Mouse (Mus musculus) lung, adult 2 months (tissue): ENCODE data around the gene Tacc3. TPM values are rescaled to one million over a fixed set of nuclear protein-coding genes. Genes with fewer than 3 reads are reported as not detected.

Experiments
- DNase-seq: peaks from one replicate; pipeline ENCODE4 v3.0.0; 2022
- H3K4me1 ChIP-seq: fragments of 200-500 bp; 2 replicates; pipeline ENCODE4 v1.6.1; 2011; ENCODE audit warnings: low read length; ENCODE audit not compliant: control insufficient read depth, insufficient read depth
- H3K4me3 ChIP-seq: fragments of 200-500 bp; replicated peaks from 2 replicates; pipeline ENCODE3; 2011; ENCODE audit warnings: low read depth, mild to moderate bottlenecking, control low read depth, low read length; ENCODE audit errors: extremely low read depth
- CTCF ChIP-seq: fragments of 200-500 bp; IDR thresholded peaks from 2 replicates; pipeline ENCODE4 v1.5.1; 2011; ENCODE audit warnings: mild to moderate bottlenecking, low read length, control low read depth; ENCODE audit not compliant: insufficient read depth
- POLR2A ChIP-seq: fragments of 200-500 bp; IDR thresholded peaks from 2 replicates; pipeline ENCODE4 v1.6.1; 2011; ENCODE audit warnings: low read depth, mild to moderate bottlenecking, control low read depth, low read length, borderline replicate concordance; ENCODE audit errors: extremely low read depth
- WGBS: fragments of 180-500 bp; shearing (Covaris S2); methylation state at CpG from one replicate; pipeline ENCODE4 v1.1.7; 2018; 5-methylcytosine and 5-hydroxymethylcytosine counted together
- polyA plus RNA-seq: library from polyadenylated mRNA; depleted of rRNA; stranded (reverse); fragments of >200 nt; gene quantifications from 2 replicates; pipeline ENCODE4 v1.2.3, GENCODE M21; 2012; rRNA removed

Gene Tacc3
- 3.1 and 5.3 TPM in 2 replicates for polyA plus RNA-seq

DNA sequence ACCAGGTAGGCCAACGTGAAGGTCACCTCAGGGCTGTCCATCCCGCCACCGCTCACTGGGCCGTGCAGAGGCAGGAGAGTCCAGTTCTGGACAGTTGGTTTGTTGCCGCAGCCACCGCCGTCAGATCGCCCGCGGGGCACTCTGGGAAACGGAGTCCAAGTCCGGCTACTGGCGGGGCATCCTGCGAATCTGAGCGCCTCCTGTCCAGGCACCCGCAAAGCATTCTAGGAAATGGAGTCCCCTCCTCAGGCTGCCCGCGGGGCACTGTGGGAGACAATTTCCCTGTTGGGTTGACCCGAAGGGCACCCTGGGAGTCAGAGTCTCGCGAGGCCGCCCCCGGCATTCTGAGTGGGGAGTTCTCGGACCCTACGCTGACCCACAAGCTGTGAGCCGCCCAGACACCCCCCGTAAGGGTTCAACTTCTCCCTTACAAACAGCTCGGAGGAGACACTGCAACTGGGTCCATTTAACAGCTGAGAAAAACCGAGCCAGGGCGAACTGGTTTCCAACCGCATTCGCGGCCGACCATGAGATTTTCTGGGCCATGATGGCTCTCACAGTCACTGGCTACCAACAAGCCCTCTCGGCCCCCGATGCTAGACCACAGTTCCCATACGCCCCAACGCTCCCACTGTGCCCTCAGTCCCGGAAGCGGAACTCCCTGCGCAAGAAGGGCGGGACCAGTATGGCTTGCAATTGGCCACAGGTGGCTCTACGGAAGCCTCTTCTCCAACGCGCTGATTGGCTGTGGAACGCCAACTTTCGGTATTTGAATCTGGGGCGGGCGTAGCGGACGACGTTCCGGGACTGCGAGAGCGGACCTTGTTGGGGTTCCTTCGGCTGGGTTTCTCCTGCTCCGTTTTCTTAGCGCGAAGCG lies at the start of gene Tacc3, which contains the start of gene Tmem129:
Tacc3 (plus strand) TSS at position 342 of the 877 bp plus-strand sequence.
Tmem129 (minus strand) TSS at position 630 of the 877 bp plus-strand sequence.
- Histone ChIP-seq H3K4me3 (peak within 1 kb of the TSS; percentile 96), H3K4me1 (peaks cover 9% of the 10 kb centered on the region; the same call in 1 of the 2 replicates)
- peak; percentile 97 for DNase-seq
- TF ChIP-seq POLR2A (peak; percentile 89), CTCF (no peak)
- under 1% methylated on average over 60 of the region's 60 CpGs for WGBS

DNA sequence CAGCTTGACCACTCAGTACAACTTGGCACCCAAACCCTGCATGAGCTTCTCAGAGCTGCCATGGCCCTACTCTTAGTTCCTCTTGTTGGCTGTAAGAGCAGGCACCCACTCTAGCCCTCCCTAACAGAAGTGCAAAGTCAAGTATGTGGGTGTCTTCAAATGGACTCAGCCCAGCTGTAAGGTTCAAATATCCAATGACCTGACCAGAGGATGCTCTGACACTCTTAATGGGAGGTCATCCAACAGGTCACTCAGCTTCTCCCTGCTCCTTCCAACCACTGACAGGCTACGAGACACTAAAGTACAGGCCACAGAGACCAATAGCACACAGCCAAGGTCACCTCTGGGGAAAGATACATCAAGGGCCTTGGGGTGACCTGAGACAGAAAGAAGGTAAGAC lies 48.7 kb upstream of the Tacc3 start:
- Histone ChIP-seq H3K4me1 (no peaks in the 10 kb centered on the region), H3K4me3 (no peak overlapping the region)
- no peak for DNase-seq
- TF ChIP-seq CTCF (no peak), POLR2A (no peak)
- WGBS = 86% methylated on average over 1 of the region's 1 CpGs

DNA sequence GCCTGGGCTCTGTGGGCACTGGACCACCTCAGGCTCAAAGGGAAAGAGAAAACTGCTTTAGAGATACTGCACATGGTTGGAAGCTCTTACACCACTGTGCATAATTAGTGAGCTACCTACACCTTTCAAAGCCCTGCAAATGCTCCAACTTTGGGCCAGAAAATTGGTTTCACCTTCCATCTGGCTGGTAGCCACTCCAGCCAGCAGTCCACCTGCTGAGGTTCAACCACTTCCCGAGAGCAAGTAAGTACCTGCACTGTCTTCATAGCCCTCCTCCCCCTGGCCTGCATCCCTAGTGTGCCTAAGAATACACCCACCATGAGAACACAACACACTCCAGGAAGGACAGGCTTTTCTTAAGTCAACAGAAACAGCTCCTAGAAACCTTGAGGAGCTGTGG lies 46.1 kb upstream of the Tacc3 start:
- Histone ChIP-seq H3K4me3 (no peak overlapping the region), H3K4me1 (no peaks in the 10 kb centered on the region)
- 89% methylated on average over 1 of the region's 1 CpGs for WGBS
- DNase-seq = no peak
- TF ChIP-seq POLR2A (no peak), CTCF (no peak)

DNA sequence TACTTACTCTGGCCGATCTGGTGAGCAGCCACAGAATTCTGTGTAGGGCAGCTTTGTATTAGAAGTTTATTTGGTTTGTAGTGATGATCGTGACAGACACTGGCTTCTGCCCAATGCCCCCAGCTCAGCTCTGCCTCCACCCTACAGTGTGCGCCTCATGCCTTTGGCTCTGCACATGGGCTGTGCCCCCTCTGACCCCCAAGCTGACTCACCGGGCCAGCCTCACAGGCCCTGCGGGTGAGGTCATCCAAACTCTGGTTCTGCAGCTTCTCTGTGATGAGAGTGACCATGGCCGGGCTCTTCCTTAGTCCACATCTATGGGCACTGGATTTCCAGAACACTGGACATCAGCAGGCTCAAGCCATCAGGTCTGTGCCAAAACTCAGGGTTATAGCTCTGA lies 43.5 kb upstream of the Tacc3 start:
- no peak for DNase-seq
- 70% methylated on average over 6 of the region's 6 CpGs for WGBS
- TF ChIP-seq CTCF = no peak
- Histone ChIP-seq H3K4me1 (no peaks in the 10 kb centered on the region), H3K4me3 (no peak overlapping the region)

DNA sequence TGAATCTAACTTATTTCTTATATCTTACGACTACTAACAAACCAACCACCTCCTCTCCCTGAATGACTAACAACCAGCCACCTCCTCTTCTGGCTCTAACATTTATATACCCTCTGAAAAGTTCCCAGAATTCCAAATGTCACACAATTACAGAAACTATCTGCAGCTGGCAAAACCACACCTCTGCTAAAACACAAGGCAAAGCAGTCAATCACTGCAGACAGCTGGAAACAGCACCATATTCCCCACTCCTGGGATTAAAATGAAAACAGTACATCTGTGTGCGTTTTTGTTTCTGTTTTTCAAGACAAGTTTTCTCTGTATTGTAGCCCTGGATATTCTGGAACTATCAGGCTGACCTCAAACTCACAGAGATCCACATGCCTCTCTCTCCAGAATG lies 35.3 kb upstream of the Tacc3 start:
- no peak for DNase-seq
- H3K4me3 ChIP-seq = no peak overlapping the region
- no peak for TF ChIP-seq CTCF
- no peak for TF ChIP-seq POLR2A

DNA sequence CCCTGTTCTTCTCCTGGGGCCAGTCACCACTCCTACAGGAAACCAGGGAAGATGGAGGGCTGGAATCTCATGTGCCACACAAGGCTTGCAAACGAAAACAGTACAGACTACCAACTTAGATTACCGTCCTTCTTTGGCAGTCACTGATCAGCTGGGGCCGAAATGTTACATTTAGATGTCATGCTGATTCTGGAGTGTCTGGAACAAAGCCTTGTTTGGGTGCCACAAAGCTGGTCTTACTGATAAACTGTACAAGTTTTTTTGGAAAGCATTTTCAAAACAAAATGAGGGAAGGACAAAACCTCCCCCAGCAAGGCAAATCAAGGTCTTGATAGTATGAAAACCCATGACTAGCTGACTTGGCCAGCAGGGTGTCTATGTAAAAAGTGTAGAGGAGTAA lies 34.2 kb upstream of the Tacc3 start:
- 61% methylated on average over 3 of the region's 3 CpGs for WGBS
- Histone ChIP-seq H3K4me1 (peaks cover 10% of the 10 kb centered on the region), H3K4me3 (no peak overlapping the region)
- DNase-seq = no peak
- TF ChIP-seq POLR2A (no peak), CTCF (no peak)

More for the DNA sequence above, 35.3 kb upstream of the Tacc3 start:
- WGBS = 94% methylated on average over 2 of the region's 2 CpGs
- peaks cover 3% of the 10 kb centered on the region for H3K4me1 ChIP-seq

DNA sequence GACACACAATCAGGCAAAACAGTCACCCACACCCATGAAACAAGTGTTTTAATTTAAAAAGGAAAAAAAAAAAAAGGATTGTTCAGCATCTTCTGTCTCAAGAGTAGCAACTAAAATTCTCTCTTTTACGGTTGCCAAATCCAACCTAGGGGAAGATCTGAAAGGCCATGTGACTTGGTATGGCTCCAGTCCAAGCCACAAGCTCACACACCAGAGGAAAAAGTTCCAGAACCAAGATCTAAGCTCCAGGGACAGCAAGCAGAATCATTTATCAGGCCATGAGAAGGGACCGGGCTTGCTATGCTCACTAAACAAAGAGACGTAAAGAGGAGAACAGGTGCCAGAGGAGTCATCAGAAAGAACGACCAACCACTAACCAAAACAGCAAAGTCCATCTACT lies 30.0 kb upstream of the Tacc3 start:
- H3K4me3 ChIP-seq = peak overlapping the region; percentile 47
- peak; percentile 17 for DNase-seq
- no peak for TF ChIP-seq CTCF
- TF ChIP-seq POLR2A = no peak
- H3K4me1 ChIP-seq = peaks cover 10% of the 10 kb centered on the region
- 24% methylated on average over 4 of the region's 4 CpGs for WGBS

DNA sequence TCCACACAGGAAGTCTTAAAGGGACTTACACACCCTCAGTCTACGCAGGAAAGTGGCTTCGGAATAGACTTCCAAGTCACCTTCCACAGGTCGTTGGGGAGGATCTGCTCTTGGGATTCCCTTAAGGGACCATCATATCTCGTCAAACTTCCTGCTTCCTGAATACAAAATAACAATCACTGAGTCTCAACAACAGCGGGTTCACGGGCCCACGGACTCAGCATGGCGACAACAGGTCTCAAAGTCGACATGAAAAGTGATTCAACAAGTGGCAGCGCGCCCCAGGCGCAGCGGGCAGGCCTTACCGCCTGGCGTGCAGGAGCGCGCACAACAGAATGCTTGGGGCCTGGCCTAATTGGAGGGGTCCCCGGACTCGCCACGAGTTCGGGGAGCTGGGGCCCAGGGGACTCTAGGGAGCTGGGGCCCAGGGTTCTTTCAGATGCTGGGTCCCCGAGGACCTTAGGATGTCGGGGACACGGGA lies 29.1 kb upstream of the Tacc3 start:
- Histone ChIP-seq H3K4me1 (peaks cover 8% of the 10 kb centered on the region), H3K4me3 (peak overlapping the region; percentile 79)
- no peak for DNase-seq
- under 1% methylated on average over 24 of the region's 24 CpGs for WGBS
- TF ChIP-seq POLR2A = no peak
- no peak for TF ChIP-seq CTCF

DNA sequence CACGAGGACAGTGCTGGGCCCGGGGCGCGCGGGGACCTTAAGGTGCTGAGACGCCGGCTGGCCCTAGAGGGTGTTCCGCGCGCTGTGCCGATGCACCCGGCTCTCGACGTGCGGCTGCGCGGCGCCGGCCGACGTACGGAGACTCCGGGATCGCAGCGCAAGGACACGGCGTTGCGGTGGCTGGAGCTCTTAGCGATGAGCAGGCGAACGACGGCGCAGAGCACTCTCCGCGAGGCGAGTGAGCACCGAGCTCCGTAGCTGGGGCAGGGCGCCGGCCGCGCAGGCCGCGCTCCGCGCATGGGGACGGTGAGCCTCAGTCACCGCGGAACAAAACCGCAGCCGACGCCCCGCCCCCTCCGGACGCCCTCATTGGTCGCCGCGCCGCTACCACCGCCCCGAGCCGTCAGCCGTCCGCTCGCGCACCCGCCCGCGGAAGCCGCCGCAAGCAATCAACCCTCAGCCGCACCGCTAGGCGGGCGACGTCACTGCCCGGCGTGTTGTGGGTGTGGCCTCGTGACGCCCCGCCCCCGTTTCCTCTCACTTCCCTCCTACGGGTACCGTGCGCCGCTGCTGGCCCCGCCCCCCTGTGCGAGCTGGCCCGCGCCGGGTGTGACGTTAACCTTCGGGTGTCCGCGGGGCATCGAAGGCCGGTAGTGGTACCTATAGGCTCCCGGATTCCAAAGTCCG lies 28.5 kb upstream of the Tacc3 start, which contains the start of the genes Fam53a and Gm9903:
Fam53a (minus strand) TSS at position 335 of the 687 bp plus-strand sequence.
Gm9903 (plus strand) TSS at position 625 of the 687 bp plus-strand sequence.
- H3K4me1 ChIP-seq = peaks cover 8% of the 10 kb centered on the region
- TF ChIP-seq CTCF = no peak
- peak; percentile 97 for TF ChIP-seq POLR2A
- H3K4me3 ChIP-seq = peak within 1 kb of the TSS; percentile 79
- peak; percentile 100 for DNase-seq
- under 1% methylated on average over 96 of the region's 99 CpGs for WGBS
